Comparison of ENCODE assay signal across 27 mouse cellular contexts in genomic region chr1:96009461-96009860, GRCm38 (mm10).
"Had no signal": no experiment of that assay in that cellular context is flagged by ENCODE, and none has a peak within 500 bp of the region (broad histone marks: within the 10 kb centered on the region; RNA-seq: fewer than 3 reads in every experiment).

No protein-coding gene starts in this region.

- DNase-seq: gastrocnemius, adult 2 months; gastrocnemius, postnatal 10 days; gastrocnemius, postnatal 25 days; heart, adult 18-20 months; heart, postnatal 10 days; heart, postnatal 4 days; kidney, adult 18-20 months; kidney, adult 8-10 months; kidney, postnatal 10 days; kidney, postnatal 25 days; kidney, postnatal 4 days; liver had no signal

- H3K4me3 ChIP-seq: gastrocnemius, adult 2 months; heart, embryonic 10.5 days; heart, embryonic 12.5 days; hindbrain, embryonic 10.5 days; hindbrain, embryonic 12.5 days; intestine, embryonic 15.5 days; layer of hippocampus, adult 2 months; left cerebral cortex, adult 2 months; limb, embryonic 10.5 days; limb, embryonic 12.5 days; liver, embryonic 12.5 days had no signal

- H3K27me3 ChIP-seq: heart, embryonic 12.5 days; hindbrain, embryonic 12.5 days; intestine, embryonic 15.5 days; limb, embryonic 12.5 days; liver, embryonic 12.5 days had no signal

- H3K36me3 ChIP-seq: heart, embryonic 10.5 days; heart, embryonic 12.5 days; hindbrain, embryonic 10.5 days; hindbrain, embryonic 12.5 days; intestine, embryonic 15.5 days; limb, embryonic 10.5 days; limb, embryonic 12.5 days; liver, embryonic 12.5 days had no signal

- H3K9me3 ChIP-seq: heart, embryonic 10.5 days; heart, embryonic 12.5 days; hindbrain, embryonic 10.5 days; hindbrain, embryonic 12.5 days; intestine, embryonic 15.5 days; limb, embryonic 10.5 days; limb, embryonic 12.5 days; liver, embryonic 12.5 days had no signal

- H3K27ac ChIP-seq: gastrocnemius, adult 2 months; heart, embryonic 10.5 days; hindbrain, embryonic 10.5 days; hindbrain, embryonic 12.5 days; hindbrain, embryonic 14.5 days; intestine, embryonic 15.5 days; layer of hippocampus, adult 2 months; left cerebral cortex, adult 2 months; limb, embryonic 10.5 days; limb, embryonic 12.5 days; liver, embryonic 12.5 days; liver, embryonic 14.5 days had no signal

- H3K9ac ChIP-seq: heart, embryonic 12.5 days; hindbrain, embryonic 12.5 days; hindbrain, embryonic 14.5 days; intestine, embryonic 15.5 days; limb, embryonic 12.5 days; liver, embryonic 12.5 days; liver, embryonic 14.5 days had no signal

- H3K4me1 ChIP-seq: heart, embryonic 10.5 days; heart, embryonic 12.5 days; hindbrain, embryonic 10.5 days; hindbrain, embryonic 12.5 days; intestine, embryonic 15.5 days; limb, embryonic 10.5 days; limb, embryonic 12.5 days; liver, embryonic 12.5 days had no signal

- ATAC-seq: hindbrain, embryonic 16.5 days; inflammation-experienced regulatory T-cells, adult 6 months; intestine, embryonic 15.5 days; intestine, postnatal 0 days; liver, embryonic 12.5 days had no signal

- H3K4me2 ChIP-seq: heart, embryonic 12.5 days; hindbrain, embryonic 12.5 days; hindbrain, embryonic 14.5 days; intestine, embryonic 15.5 days; limb, embryonic 12.5 days; liver, embryonic 12.5 days had no signal
